Mouse (Mus musculus) layer of hippocampus, adult 8-10 months (tissue): ENCODE measurements around the gene Sub1. TPM values are rescaled to one million over a fixed set of nuclear protein-coding genes. Genes with fewer than 3 reads are reported as not detected.

ENCODE experiments used
- DNase-seq, 2 experiments: peaks; one replicate each; pipeline ENCODE4 v3.0.0; 2022; ENCODE audit warnings: low spot score in 2 of 2
- total RNA-seq, 4 experiments: library from RNA; stranded (reverse); gene quantifications; 2 replicates each; pipeline ENCODE4 v1.2.4; 2022

The Sub1 gene
- total RNA-seq, 4 experiments from 2014 or later, result 264 to 299 (median 284) TPM

DNA sequence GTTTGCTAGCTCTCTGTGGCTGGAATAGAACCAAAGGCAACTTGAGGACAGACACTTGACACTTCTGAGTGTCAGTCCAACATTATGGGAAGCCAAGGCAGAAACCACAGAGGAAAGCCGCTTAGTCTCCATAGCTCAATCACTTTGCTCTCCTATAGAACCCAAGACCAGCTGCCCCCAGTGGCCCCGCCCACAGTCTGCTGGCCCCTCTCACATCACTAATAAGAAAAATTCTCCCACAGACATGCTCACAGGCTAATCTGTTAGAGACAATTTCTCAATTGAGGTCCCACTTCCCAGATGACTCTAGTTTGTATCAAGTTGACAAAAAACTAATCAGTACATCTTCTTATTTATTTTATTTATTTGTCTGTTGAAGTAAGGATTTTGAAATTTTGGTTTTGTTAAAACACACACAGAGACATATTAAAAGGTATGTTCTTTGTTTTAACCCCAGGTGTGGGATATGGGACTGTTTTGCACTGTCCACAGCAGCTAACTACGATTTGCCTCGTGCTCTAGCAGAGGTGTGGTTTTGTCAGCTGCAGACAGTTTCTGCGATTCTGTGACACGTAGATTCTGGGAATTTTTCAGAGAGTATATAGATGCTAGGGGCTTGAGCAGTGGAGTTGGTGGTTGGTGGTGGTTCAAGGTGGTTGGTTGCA is 16.9 kb upstream of the Sub1 start:
- DNase-seq, result no peak

DNA sequence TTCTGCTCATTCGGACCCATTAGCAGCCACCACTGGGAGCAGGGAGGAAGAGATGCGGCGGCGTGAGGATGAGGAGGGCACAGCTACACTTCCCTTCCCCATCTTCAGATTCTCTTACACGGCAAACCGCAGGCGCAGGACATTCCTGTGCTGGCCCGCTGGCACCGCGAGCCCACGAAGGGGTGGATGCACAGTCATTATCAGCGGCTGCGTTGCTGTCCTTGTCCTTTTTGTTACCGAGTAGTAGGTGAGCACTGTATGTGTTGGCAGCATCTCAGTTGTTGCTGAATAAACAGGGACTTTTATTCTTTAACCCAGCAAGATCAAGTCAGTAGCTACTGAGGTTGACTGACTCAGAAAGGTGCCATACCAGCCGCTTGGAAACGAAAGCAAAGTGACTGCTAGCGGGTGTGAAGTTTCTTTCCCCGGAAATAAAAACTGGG is 13.8 kb upstream of the Sub1 start:
- DNase-seq, result no peak

DNA sequence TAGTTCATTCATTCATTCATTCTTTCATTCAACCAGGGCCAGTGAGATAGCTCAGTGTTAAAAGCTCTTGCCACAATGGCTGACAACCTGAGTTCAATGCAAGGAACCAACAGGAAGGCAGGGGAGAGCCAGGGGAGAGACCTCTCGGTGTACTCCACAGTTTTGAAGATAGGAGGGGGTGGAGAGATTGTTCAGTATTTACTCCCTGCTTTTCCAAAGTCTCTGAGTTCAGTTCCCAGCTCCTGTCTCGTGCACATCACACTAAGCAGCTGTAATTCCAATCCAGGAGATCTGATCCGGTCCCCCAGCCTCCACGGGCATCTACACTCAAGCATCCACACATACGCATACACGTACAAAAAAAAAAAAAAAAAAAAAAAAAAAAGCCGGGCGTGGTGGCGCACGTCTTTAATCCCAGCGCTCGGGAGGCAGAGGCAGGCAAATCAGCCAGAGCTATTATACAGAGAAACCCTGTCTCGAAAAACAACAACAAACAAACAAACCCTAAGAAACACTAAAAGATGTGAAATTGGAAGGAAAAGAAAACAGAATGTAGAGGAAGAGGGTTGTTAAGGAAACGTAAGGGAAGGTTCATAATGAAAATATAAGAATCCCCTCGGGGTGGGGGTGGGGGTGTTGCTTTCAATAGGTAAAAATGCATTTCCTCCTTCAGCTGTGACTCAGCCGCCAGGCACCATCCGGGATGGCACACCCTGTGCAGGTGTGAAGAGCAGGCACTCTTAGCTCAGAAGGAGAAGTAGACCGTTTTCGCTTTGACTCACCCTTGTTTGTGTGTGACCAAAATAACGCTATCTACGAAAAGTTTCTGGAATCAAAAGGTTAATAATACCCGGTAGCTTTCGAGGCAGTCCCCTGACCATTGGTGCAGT is 13.2 kb upstream of the Sub1 start:
- DNase-seq, result no peak

DNA sequence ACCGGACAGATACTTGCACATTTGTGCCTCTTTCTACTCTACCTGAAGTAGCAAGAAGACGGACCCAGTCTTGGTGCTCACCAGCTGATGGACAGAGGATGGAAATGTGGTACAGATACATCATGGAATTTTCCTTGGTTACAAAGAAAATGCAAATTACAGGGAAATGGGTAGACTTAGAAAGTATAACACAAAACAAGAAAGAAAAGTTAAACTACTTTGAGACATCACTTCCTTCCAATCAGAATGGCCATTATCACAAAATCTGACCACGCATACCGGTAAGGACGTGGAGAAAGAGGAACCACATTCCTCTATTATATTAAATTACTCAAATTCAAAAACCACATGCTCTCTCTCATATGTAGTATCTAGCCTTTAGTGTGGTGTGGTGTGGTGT is 12.1 kb upstream of the Sub1 start:
- DNase-seq, result no peak

DNA sequence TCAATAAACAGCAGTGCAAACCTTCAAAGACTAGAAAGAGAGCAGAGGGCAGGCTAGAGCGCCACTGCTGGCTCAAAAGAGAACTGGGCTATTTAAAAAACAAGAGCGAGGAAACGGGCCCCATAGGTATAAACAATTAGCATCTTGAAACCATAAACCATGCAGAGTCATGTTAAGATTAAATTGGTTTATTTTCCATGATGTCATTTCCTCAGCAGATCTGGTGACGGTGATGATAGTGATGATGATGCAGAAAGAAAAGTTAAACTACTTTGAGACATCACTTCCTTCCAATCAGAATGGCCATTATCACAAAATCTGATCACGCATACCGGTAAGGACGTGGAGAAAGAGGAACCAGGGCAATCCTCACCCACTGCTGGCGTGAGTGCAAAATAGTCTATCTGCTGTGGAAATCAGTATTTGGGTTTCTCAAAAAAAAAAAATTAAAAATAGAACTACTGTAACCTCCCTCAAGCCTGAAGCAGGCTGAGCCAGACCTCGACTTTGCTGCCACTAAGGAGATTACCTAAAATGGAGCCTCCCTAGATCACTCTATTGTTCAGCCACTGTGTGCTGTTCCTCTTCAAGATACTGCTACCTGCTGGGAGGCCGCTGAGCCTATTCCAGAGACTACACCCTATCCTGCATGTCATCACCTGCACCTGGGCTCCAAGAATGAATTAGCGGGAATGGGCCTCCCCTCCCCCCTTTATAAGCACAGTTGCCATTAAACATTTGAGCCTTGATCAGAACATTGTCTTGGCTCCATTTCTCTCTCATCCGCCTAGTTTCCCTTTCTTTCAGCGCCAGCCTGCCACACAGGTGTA is 11.4 kb upstream of the Sub1 start:
- no peak for DNase-seq

DNA sequence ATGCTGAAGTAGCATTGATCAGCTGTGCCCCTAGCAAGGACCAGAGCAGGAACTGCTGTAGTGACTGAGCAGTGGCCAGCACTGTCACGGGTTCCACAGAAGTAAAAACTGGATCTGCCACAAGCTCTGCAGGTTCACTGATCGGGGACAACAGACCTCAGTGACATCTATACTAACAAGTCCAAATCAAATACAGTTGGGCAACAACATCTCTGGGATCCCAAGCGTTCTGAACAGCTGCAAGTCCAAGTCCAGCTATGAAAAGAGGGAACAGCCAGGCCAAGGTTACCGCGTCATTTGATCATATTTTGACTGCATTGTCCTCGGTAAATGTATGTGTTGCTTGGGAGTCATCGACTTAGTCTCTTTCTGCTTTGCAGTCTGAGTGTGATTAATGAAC is 10.6 kb upstream of the Sub1 start:
- no peak for DNase-seq

DNA sequence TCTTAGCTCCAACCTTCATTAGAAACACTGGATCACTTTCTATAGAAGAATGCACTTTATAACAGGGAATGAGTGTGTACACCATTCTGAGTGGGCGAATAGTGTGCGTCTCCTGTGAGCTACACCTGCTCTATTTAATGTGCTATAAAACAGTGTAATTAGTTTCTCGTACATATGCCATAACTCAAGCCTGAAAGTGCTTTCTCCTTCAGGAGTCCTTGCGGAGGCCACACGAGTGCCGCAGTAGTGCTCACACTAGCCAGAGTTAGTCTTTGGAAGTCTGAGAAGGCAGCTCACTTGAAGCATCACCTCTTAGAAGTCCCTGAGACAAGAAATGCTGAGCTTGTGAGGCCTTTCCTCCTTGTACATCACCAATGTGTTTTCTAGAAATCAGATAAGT is 9.4 kb upstream of the Sub1 start:
- DNase-seq, result no peak

DNA sequence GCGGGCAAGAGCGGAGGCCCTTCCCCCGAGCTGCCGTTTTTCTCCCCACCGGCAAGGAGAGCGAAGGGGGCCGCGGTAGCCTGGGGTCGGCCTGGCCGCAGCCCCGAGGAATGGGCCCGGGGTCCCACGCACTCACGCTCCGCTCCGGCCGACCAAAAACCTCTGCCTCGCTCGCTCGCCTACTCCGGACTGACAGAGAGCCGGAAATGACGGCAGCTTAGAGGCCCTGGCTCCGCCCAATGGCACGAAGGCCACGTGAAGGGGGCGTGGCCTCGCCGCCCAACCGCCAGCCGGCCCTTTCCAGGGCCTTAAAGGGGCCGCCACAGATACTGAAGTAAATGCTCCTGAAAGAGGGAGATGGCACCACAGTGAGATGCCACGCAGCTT is 975 bp downstream of the Sub1 start:
- DNase-seq, result peak; percentile 90 to 93

DNA sequence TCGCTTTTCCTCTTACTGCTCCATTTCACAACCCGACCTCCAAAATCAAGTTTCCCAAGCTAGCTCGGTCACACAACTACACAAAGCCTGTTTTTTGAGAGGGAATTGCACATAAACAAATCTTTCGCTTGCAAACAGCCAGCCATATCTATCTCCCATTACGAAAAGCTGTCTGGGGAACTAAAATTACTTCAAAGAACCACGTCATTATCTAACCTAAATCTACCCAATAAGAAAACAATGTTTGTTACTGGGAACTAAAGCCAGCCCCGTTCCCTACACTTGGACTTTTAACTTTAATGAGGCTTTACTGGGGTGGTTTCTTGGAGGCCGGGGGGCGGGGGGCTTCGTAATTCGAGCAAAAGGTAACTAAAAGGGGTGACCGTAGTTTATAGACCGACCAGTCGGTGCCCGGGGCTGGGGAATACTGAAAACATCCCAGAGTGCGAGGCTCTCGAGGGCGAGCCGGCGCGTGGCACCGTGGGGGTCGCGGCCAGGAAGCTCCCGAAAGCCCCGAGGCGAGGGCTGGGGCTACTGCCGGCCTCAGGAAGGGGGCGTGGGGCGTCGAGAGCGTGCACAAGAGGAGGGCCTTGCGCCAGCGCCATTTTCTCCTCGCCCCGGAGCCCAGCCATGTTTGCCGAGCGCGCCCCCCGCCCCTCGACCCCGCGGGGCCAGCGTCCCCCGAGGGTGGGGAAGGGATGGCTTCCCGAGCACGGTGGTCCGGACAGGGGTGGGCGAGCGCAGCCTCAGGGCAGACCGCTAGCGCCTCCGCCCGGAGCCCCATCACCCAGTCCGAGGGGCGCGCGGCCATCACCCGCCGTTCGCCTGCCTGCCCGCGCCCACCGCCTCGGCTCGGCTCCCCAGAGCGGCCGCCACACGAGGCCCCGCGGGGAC is 1.6 kb downstream of the Sub1 start:
- DNase-seq, result no peak

DNA sequence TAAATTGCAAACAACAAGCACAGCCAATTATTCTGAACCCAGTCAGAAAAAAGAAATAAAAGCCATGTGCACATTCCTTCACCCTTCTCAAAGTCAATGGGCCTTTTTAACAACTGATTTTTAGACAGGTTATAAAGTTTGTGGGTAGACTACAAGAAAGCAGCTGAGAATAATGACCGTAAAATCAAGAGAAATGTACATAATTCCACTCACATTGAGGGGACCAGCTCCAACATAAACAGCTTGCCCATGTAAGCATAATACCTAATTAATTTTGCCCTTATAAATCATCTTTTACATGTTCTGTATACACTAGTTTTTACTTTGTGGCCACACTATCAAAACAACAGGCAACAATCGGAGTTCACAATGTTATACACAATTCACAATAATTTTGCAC is 2.8 kb downstream of the Sub1 start:
- DNase-seq, result no peak

DNA sequence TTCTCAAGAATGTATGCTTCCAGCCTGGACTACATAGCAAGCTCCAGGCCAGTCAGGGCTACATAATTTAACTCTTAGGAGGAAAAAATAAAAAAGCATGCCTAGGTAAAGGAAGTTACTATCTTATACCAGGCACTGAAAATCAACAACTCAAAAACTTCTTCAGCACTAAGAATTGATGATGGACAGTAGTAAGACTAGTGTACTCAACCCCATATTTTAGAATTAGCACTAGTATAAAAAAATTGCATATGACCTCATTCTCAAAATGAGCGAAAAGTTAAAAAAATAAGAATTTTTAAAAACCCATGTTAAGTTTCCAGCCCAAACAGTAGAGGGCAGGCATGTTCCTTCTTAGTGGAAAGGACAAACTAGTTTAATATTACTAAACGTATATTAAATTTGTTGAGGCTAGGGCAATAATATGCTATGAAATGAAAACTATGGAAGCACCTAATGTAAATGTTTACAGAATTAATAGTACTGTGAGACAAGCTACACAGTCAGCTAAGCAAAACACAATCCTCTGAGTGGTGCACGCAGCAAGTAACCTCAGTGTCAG is 5.2 kb downstream of the Sub1 start:
- DNase-seq, result no peak

DNA sequence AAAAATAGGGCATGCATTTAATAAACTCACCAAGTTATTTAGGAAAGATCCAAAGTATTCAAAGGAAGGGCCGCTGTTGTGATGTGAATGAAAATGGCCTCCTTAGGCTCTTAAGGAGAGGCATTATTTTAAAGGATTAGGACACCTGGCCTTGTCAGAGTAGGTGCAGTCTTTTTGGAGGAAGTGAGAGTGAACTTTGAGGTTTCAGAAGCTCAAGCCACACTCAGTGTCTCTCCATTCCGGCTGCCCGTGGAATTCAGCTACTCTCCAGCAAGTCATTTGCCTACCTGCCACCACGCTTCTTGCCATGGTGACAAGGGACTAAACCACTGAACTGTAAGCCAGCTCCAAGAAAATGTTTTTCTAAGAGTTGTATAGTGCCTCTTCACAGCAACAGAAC is 8.2 kb downstream of the Sub1 start:
- no peak for DNase-seq

DNA sequence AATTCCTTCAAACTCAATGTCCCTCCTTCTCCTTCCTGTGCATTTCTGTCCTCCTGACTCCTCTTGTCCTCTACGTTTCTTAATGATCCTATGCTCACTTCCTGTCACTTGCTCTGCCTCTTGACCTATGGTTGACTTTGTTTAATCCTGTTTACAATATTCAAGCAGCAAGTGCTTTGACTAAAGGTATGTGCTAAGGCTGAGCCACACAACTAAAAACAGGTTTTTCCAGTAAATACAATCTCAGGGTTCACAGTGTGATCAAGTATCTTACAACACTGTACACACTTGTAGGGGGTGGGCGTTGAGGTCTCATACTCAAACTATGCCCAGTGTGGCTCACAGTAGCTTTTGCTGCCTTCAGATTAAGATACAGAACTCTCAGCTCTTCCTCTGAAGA is 8.9 kb downstream of the Sub1 start:
- DNase-seq, result no peak

DNA sequence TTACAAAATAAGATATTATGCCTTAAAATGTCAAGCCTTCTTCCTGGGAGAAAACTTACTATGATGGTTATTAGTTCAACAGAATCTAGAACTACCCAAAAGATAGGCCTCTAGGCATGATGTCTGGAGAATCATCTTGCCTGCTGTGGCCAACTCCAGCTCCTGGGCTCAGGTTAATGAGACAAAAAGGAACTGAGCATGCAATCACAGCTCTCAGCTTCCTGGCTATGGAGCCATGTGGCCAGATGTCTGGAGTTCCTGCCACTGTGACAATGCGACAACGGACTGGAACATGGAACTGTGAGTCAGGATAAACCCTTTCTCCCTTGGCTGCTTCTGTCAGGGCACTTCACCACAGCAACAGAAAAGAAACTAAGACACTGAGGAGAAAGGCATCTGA is 14.8 kb downstream of the Sub1 start:
- DNase-seq, result no peak

DNA sequence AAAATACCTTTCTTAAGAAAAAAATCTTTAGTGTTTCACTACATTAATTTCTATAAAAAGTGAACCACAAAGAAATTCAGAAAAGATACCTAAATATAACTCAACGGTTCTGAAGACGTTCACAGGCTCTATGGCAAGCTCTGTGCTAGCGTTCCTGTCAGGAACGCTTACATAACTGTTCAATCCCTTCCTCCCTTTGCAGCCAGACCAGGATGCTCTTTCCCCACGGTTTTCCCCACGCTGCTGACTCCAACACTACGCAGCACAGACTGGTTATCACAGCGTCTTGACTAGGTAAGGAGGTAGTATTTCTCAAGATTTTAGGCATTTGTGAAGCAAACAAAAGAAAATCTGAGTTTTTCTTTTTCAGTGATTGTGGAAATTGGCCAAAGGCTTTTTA is 15.3 kb downstream of the Sub1 start:
- DNase-seq, result peak; percentile 51 to 59

DNA sequence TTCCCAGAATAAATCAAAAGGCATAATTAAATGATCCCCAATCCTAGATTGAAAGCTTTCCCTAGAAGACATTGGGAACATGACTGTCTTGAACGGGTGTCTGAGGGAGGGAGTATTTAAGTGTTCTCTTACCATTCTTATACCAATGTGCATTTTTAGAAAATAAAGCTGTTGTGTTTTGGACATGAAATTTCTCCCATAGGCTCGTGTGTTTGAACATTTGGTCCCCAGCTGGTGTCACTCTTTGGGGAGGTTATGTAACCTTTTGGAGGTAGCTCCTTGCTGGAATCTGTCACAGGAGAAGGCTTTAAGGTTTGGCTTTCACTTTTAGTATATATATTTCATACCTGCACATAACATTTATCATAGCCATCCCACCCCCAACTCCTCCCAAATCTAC is 18.6 kb downstream of the Sub1 start:
- DNase-seq, result no peak

DNA sequence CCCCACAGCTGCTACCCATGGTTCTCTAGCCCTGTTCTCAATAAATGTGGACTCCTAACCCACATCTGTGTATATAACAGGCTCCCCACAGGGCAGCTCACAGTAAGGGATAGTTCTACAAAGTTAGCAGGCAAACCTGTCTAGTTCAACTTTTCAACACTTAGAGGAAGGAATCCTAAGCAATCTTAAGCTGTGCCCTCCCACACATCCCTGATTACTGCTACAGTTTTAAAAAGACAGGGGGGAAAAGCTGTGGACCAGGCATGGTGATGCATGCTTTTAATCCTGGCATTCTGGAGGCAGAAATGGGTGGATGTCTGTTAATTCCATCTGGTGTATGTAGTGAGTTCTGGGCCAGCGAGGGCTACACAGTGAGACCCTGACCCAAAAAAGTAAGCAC is 19.7 kb downstream of the Sub1 start:
- no peak for DNase-seq

DNA sequence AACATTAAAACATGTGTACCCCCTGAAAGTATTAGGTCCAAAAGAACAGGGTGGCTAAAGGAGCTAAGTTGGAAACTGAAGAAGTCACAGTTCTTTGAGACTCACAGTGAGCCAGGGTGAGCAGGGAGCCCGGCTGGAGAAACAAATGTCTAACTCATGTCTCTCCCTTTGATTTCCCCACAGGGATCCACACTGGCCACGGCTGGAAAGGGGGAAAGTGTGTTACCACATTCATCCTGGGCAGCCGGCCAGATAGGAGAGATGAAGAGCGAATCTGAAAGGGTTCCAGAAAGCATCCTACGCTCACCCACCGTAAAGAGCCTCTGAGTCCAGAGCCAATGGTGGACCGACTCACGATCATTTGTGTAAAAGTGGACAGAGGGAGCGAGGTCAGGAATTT is 20.9 kb downstream of the Sub1 start:
- no peak for DNase-seq

DNA sequence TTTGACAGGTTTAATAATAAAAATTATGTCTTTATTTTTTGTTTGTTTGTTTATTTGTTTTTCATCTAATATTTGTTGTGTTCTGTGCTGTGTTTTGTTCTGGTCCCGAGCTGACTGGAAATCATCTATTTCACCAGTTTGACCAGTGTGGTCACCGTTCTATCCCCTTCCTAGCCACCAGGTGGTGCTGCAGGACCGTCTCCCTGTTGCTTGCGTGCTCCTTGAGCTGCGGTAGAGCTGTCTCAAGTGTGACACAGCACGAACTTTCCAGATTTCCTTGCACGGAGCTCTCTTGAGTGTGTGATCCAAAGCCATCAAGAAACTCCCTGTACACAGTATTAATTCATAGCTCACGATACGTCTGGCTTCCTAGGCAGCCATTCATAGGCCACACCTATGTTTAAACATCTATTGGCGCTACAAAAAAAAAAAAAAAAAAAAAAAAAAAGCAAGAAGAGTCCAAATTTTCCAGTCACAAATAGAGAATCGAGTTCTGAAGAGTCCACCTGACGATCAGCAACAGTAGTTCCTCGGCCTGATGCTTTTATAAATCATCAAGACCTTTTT is 24.8 kb downstream of the Sub1 start:
- peak; percentile 60 to 80 for DNase-seq

DNA sequence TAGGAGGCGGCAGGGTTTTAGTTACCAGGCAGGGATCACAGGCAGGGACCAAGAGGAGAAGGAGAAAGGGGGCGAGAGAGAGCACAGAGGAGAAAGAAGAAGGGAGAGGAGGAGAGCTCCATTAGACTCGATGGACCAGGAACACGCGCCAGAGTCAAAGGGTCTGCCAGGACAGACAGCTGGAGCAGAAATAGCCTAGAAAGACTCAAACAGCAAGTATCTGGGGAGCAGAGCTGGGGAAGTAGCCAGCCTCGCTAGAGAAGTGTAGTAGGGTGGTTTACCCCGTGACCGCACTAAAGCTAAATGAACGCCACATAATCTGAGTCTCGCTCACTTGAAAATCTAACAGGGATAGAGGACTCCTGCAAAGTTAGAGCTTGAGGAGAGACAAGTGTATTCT is 26.2 kb downstream of the Sub1 start:
- DNase-seq, result no peak
